Mouse (Mus musculus) C2C12 (cell line): Measurements from ENCODE around the gene Helz2.

Source experiments
- CEBPB ChIP-seq: IDR thresholded peaks from one replicate; pipeline ENCODE4 v1.6.1; 2011; ENCODE audit warnings: low read depth, mild to moderate bottlenecking, control low read depth, moderate library complexity
- CTCF ChIP-seq: IDR thresholded peaks from one replicate; pipeline ENCODE4 v1.5.1; 2011; ENCODE audit not compliant: control insufficient read depth, insufficient read depth, insufficient read length
- FOSL1 ChIP-seq: IDR thresholded peaks from one replicate; pipeline ENCODE4 v1.8.0; 2011; ENCODE audit warnings: mild to moderate bottlenecking, low read length; ENCODE audit not compliant: poor library complexity, insufficient read depth, severe bottlenecking
- MAX ChIP-seq: IDR thresholded peaks from one replicate; pipeline ENCODE4 v1.6.1; 2011; ENCODE audit warnings: mild to moderate bottlenecking, control low read depth
- MYOG ChIP-seq: IDR thresholded peaks from one replicate; pipeline ENCODE4 v1.6.1; 2011; ENCODE audit not compliant: control insufficient read depth, insufficient read length; ENCODE audit errors: extremely low read depth
- USF1 ChIP-seq: IDR thresholded peaks from one replicate; pipeline ENCODE4 v1.6.1; 2011; ENCODE audit warnings: low read depth, mild to moderate bottlenecking, control low read depth, moderate library complexity

- TF ChIP-seq CTCF, result no peak
- TF ChIP-seq MAX, result no peak
- TF ChIP-seq CEBPB, result no peak
- TF ChIP-seq USF1, result no peak
- TF ChIP-seq MYOG, result no peak
- no peak for TF ChIP-seq FOSL1
Measured at GRCm38 (mm10) chr2:181238091-181238610, 3.7 kb downstream of the Helz2 start.
